Mouse (Mus musculus) embryonic fibroblast, embryonic 13.5 days (primary cell): ENCODE measurements around the gene Cldn7.

Source experiments
- CTCF ChIP-seq: IDR thresholded peaks from 2 replicates; pipeline ENCODE4 v1.5.1; 2011; ENCODE audit warnings: mild to moderate bottlenecking, control low read depth, low read length, moderate library complexity, borderline replicate concordance; ENCODE audit not compliant: insufficient read depth
- POLR2A ChIP-seq: IDR thresholded peaks from 2 replicates; pipeline ENCODE4 v1.6.1; 2011; ENCODE audit warnings: low read depth, mild to moderate bottlenecking, control low read depth, low read length, moderate library complexity

- TF ChIP-seq CTCF: no peak
- TF ChIP-seq POLR2A: no peak
Measured at GRCm38 (mm10) chr11:69939181-69939580, 25.4 kb upstream of the Cldn7 start.
